15 mouse cellular contexts compared by ENCODE assay signal in the genomic region with DNA sequence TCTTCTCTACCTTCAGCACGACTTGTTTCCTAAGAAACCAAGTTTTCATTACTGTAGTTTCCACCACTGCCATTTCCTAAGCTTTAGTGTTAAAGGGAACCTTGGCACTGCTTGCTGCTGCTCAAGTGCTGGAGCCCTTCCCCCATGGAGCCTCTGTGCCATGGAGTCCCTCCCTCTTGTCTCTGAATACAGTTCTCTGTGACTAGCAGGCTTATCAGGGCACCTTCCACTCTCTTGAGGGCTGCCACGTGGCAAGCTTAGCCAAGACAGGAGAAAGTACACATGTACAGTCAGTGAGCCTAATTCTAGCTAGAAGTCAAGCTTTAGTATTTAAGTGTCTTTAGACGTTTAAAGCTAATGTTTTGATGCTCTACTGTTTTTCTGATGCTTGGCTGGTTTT.
A peak's percentile ranks its signal among the peaks of the same experiment; 100 is the strongest.
DNase-seq lines count a peak whose midpoint lies in the region; ATAC-seq and TF ChIP-seq lines count a peak whose summit lies in the region.
"Had no signal": no experiment of that assay in that cellular context is flagged by ENCODE, and none has a peak within 500 bp of the region (broad histone marks: within the 10 kb centered on the region; RNA-seq: fewer than 3 reads in every experiment).

No protein-coding gene starts in this region.

- no peak overlapping the region for H3K27ac ChIP-seq in heart, adult 2 months
- 0 out of 2 replicates have a peak overlapping the region, but pooled peaks have one; percentile 28 for H3K27ac ChIP-seq in intestine, postnatal 0 days (ENCODE audit: low read depth, low read length)
- H3K27ac ChIP-seq in kidney, embryonic 14.5 days (ENCODE audit: low read depth, low read length) = no peak overlapping the region
- H3K27ac ChIP-seq: embryonic facial prominence, embryonic 12.5 days; hindbrain, embryonic 12.5 days; midbrain, embryonic 10.5 days; neural tube, embryonic 12.5 days had no signal

- H3K9me3 ChIP-seq in intestine, postnatal 0 days (ENCODE audit: control insufficient read depth) = no peaks in the 10 kb centered on the region
- H3K9me3 ChIP-seq in kidney, embryonic 14.5 days (ENCODE audit: control insufficient read depth, low read length) = no peaks in the 10 kb centered on the region
- H3K9me3 ChIP-seq: embryonic facial prominence, embryonic 12.5 days; hindbrain, embryonic 12.5 days; midbrain, embryonic 10.5 days; neural tube, embryonic 12.5 days had no signal

- peak; percentile 80 for ATAC-seq in intestine, postnatal 0 days
- no peak for ATAC-seq in cerebellum, adult (ENCODE audit: insufficient number of reproducible peaks, low FRiP score, low TSS enrichment)
- ATAC-seq in kidney, embryonic 14.5 days (ENCODE audit: low FRiP score, low TSS enrichment) = no peak
- ATAC-seq: activated CD4-positive, CD25-positive, alpha-beta regulatory T cell, adult 4 months had no signal

- intact Hi-C loops in heart, adult 2 months (cut with DNase I) = no loop called here

- no peak for TF ChIP-seq CTCF in brain, embryonic 14.5 days (IDR thresholded peaks at IDR 0.05; ENCODE audit: borderline replicate concordance, extremely low read depth, insufficient read depth, insufficient read length)
- TF ChIP-seq CTCF in heart, adult 2 months (IDR thresholded peaks at IDR 0.05) = no peak
- no peak for TF ChIP-seq CTCF in intestine, postnatal 0 days (IDR thresholded peaks at IDR 0.05; ENCODE audit: low read depth)

- TF ChIP-seq POLR2A in brain, embryonic 14.5 days (IDR thresholded peaks at IDR 0.05; ENCODE audit: borderline replicate concordance, extremely low read depth, insufficient read depth, insufficient read length, poor library complexity, severe bottlenecking) = no peak
- TF ChIP-seq POLR2A in heart, adult 2 months (IDR thresholded peaks at IDR 0.05; ENCODE audit: insufficient read depth, low read depth, low read length) = no peak

- peak; percentile 60; the same call in 1 of the 2 replicates for TF ChIP-seq EP300 in heart, adult 2 months (IDR thresholded peaks at IDR 0.05; ENCODE audit: insufficient read depth, low read depth, low read length)

- no peak overlapping the region for H3K4me3 ChIP-seq in heart, adult 2 months
- H3K4me3 ChIP-seq in intestine, postnatal 0 days (ENCODE audit: low read depth, low read length) = no peak overlapping the region
- no peak overlapping the region for H3K4me3 ChIP-seq in kidney, embryonic 14.5 days (ENCODE audit: low read length)
- H3K4me3 ChIP-seq: embryonic facial prominence, embryonic 12.5 days; hindbrain, embryonic 12.5 days; midbrain, embryonic 10.5 days; neural tube, embryonic 12.5 days had no signal

- no peaks in the 10 kb centered on the region for H3K27me3 ChIP-seq in heart, adult 2 months (ENCODE audit: control insufficient read depth, insufficient read depth, low read length)
- H3K27me3 ChIP-seq in intestine, postnatal 0 days (replicated peaks; ENCODE audit: control insufficient read depth, insufficient read depth, low read length) = no peaks in the 10 kb centered on the region
- no peaks in the 10 kb centered on the region for H3K27me3 ChIP-seq in kidney, embryonic 14.5 days (ENCODE audit: control insufficient read depth, insufficient read depth, low read length)
- H3K27me3 ChIP-seq: embryonic facial prominence, embryonic 12.5 days; hindbrain, embryonic 12.5 days; neural tube, embryonic 12.5 days had no signal

- 38% methylated on average over 3 of the region's 3 CpGs for WGBS in heart, adult 2 months
- WGBS in intestine, postnatal 0 days = 73% methylated on average over 3 of the region's 3 CpGs
- 88% methylated on average over 3 of the region's 3 CpGs for WGBS in kidney, embryonic 14.5 days

- H3K79me2 ChIP-seq in heart, adult 2 months (replicated peaks; ENCODE audit: control insufficient read depth, insufficient read depth, low read length) = no peaks in the 10 kb centered on the region

- H3K36me3 ChIP-seq in heart, adult 2 months (ENCODE audit: control insufficient read depth, insufficient read depth, low read length) = no peaks in the 10 kb centered on the region; the same call in none of the 2 replicates
- peaks cover 22% of the 10 kb centered on the region for H3K36me3 ChIP-seq in intestine, postnatal 0 days (ENCODE audit: control insufficient read depth, insufficient read depth)
- peaks cover 50% of the 10 kb centered on the region for H3K36me3 ChIP-seq in kidney, embryonic 14.5 days (ENCODE audit: control insufficient read depth, insufficient read depth, low read length)

- no peak overlapping the region for H3K4me2 ChIP-seq in intestine, postnatal 0 days (replicated peaks; ENCODE audit: low read depth)
- H3K4me2 ChIP-seq in kidney, embryonic 14.5 days (replicated peaks; ENCODE audit: low read depth, low read length) = no peak overlapping the region
- H3K4me2 ChIP-seq: embryonic facial prominence, embryonic 12.5 days; hindbrain, embryonic 12.5 days; neural tube, embryonic 12.5 days had no signal

- DNase-seq in brain, embryonic 14.5 days (ENCODE audit: low read depth) = peak; percentile 24
- DNase-seq in heart, adult 2 months = peak in 1 of 2 experiments; percentile 65
- peak; percentile 19 for DNase-seq in lung, postnatal 14 days
- DNase-seq in layer of hippocampus, adult 9-10 months (ENCODE audit: low spot score) = no peak
- DNase-seq: cerebellum, adult 11-12 months; right cerebral cortex, postnatal 25 days; thymus, adult 18-20 months had no signal

- peaks cover 2% of the 10 kb centered on the region; the same call in 1 of the 2 replicates for H3K4me1 ChIP-seq in heart, adult 2 months (ENCODE audit: control insufficient read depth, insufficient read depth, low read length)
- no peaks in the 10 kb centered on the region for H3K4me1 ChIP-seq in intestine, postnatal 0 days (replicated peaks; ENCODE audit: control insufficient read depth, insufficient read depth, low read length)
- no peaks in the 10 kb centered on the region for H3K4me1 ChIP-seq in kidney, embryonic 14.5 days (ENCODE audit: control insufficient read depth, insufficient read depth, low read length)
- H3K4me1 ChIP-seq: embryonic facial prominence, embryonic 12.5 days; hindbrain, embryonic 12.5 days; midbrain, embryonic 10.5 days; neural tube, embryonic 12.5 days had no signal

- H3K9ac ChIP-seq in heart, adult 2 months (ENCODE audit: low read depth, low read length) = no peak overlapping the region
- H3K9ac ChIP-seq in intestine, postnatal 0 days (ENCODE audit: low read depth, low read length) = no peak overlapping the region
- no peak overlapping the region for H3K9ac ChIP-seq in kidney, embryonic 14.5 days (ENCODE audit: low read depth, low read length)
- H3K9ac ChIP-seq: embryonic facial prominence, embryonic 12.5 days; hindbrain, embryonic 12.5 days; neural tube, embryonic 12.5 days had no signal
